Mouse (Mus musculus) C2C12 (cell line): Measurements from ENCODE around the gene Atp5l. TPM values are rescaled to one million over a fixed set of nuclear protein-coding genes. Genes with fewer than 3 reads are reported as not detected.
A peak's percentile ranks its signal among the peaks of the same experiment; 100 is the strongest.

ENCODE experiments used
- H3K27me3 ChIP-seq: one replicate; pipeline ENCODE4 v1.6.1; 2011; ENCODE audit not compliant: control insufficient read depth, insufficient read depth, insufficient read length
- H3K36me3 ChIP-seq: one replicate; pipeline ENCODE4 v1.6.1; 2011; ENCODE audit not compliant: control insufficient read depth, insufficient read depth
- H3K4me3 ChIP-seq: one replicate; pipeline ENCODE4 v1.5.1; 2011; ENCODE audit warnings: mild to moderate bottlenecking, control low read depth; ENCODE audit not compliant: poor library complexity, insufficient read depth, severe bottlenecking
- H3K79me2 ChIP-seq: one replicate; pipeline ENCODE4 v1.6.1; 2011; ENCODE audit not compliant: control insufficient read depth, insufficient read depth
- H3K79me3 ChIP-seq: one replicate; pipeline ENCODE4 v1.6.1; 2011; ENCODE audit warnings: low read depth, control low read depth
- H3ac ChIP-seq: one replicate; pipeline ENCODE3; 2011; ENCODE audit warnings: low read depth; ENCODE audit not compliant: control insufficient read depth, insufficient read length
- CEBPB ChIP-seq: IDR thresholded peaks from one replicate; pipeline ENCODE4 v1.6.1; 2011; ENCODE audit warnings: low read depth, mild to moderate bottlenecking, control low read depth, moderate library complexity
- CTCF ChIP-seq: IDR thresholded peaks from one replicate; pipeline ENCODE4 v1.5.1; 2011; ENCODE audit not compliant: control insufficient read depth, insufficient read depth, insufficient read length
- FOSL1 ChIP-seq: IDR thresholded peaks from one replicate; pipeline ENCODE4 v1.8.0; 2011; ENCODE audit warnings: mild to moderate bottlenecking, low read length; ENCODE audit not compliant: poor library complexity, insufficient read depth, severe bottlenecking
- MAX ChIP-seq: IDR thresholded peaks from one replicate; pipeline ENCODE4 v1.6.1; 2011; ENCODE audit warnings: mild to moderate bottlenecking, control low read depth
- MYOD1 ChIP-seq: IDR thresholded peaks from one replicate; pipeline ENCODE4 v1.6.1; 2011; ENCODE audit warnings: low read depth; ENCODE audit not compliant: control insufficient read depth, insufficient read length
- MYOG ChIP-seq: IDR thresholded peaks from one replicate; pipeline ENCODE4 v1.6.1; 2011; ENCODE audit not compliant: control insufficient read depth, insufficient read length; ENCODE audit errors: extremely low read depth
- USF1 ChIP-seq: IDR thresholded peaks from one replicate; pipeline ENCODE4 v1.6.1; 2011; ENCODE audit warnings: low read depth, mild to moderate bottlenecking, control low read depth, moderate library complexity
- polyA plus RNA-seq: library from polyadenylated mRNA; unstranded; fragments of >200 nt; fragmentation: generic; extraction: Trizol; gene quantifications from one replicate; pipeline ENCODE4 v1.2.1, GENCODE M21; 2012; ENCODE audit warnings: missing spikeins

The Atp5l gene
- polyA plus RNA-seq, 1 experiment, result 734 TPM

DNA sequence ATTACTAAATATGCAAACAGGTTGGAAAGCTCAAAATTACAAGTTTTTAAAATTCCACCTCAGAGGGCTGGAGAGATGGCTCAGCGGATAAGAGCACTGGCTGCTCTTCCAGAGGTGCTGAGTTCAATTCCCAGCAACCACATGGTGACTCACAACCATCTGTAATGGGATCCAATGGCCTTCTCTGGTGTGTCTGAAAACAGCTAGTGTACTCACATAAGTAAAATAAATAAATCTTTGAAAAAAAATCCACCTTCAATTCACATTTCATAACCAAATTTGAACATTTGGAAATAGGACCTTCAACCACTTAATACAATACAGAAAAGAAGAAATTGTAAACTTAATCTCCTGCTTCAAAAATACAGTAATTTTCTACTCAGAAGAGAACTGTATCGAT is 936 bp downstream of the Atp5l start:
- peak overlapping the region; percentile 96 for H3ac ChIP-seq
- peaks cover 61% of the 10 kb centered on the region for H3K79me2 ChIP-seq

DNA sequence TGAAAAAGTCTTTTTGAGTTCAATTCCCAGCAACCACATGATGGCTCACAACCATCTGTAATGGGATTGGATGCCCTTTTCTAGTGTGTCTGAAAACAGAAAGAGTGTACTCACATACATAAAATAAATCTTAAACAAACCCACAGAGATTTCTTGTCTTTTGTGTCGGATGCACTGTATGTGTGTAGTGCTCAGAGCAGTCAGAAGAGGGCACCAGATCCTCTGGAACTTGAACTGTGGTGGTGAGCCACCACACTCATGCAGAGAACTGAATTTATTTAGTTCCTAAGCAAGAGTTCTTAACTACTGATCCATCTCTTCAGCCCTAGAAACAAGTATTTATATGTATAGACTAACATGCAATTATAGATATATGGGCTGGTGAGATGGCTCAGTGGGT is 4.3 kb downstream of the Atp5l start:
- H3K79me3 ChIP-seq, result peaks cover 70% of the 10 kb centered on the region
- no peak overlapping the region for H3K4me3 ChIP-seq
- TF ChIP-seq CEBPB (no peak), MYOG (no peak), MAX (no peak), MYOD1 (no peak), CTCF (no peak), FOSL1 (no peak), USF1 (no peak)
- peaks cover 93% of the 10 kb centered on the region for H3K79me2 ChIP-seq
- no peaks in the 10 kb centered on the region for H3K27me3 ChIP-seq
- H3ac ChIP-seq, result no peak overlapping the region
- H3K36me3 ChIP-seq, result peaks cover 29% of the 10 kb centered on the region

More for the DNA sequence above, 936 bp downstream of the Atp5l start:
- TF ChIP-seq MAX, result no peak
- no peak for TF ChIP-seq MYOG
- TF ChIP-seq MYOD1, result no peak
- no peak for TF ChIP-seq FOSL1
- Histone ChIP-seq H3K79me3 (peaks cover 56% of the 10 kb centered on the region), H3K27me3 (no peaks in the 10 kb centered on the region), H3K4me3 (peak overlapping the region; percentile 86), H3K36me3 (peaks cover 5% of the 10 kb centered on the region)

DNA sequence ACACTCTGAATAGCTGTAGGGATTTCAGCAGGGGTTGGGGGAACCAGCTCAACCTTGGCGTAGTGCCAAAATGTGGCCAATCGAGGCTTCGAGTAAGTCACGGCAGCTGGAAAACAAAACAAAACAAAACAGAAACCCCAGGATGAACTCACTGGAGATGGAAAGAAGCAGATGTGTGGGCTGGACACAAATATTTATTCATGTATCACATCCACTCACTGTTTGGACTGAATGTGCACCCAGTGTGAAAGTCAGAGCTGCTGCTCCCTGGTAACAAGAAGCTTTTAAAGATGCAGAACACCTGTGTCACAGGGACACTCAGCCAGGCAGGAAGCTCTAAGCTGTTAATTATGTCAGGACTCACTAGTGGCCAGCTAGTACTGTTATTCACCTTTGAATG is 5.8 kb downstream of the Atp5l start:
- Histone ChIP-seq H3K79me3 (peaks cover 62% of the 10 kb centered on the region), H3K4me3 (no peak overlapping the region), H3ac (no peak overlapping the region), H3K36me3 (peaks cover 42% of the 10 kb centered on the region), H3K79me2 (peaks cover 83% of the 10 kb centered on the region), H3K27me3 (no peaks in the 10 kb centered on the region)
- TF ChIP-seq MAX, result no peak
- no peak for TF ChIP-seq MYOG
- no peak for TF ChIP-seq CTCF
- TF ChIP-seq FOSL1, result no peak
- TF ChIP-seq MYOD1, result no peak
- no peak for TF ChIP-seq CEBPB
- no peak for TF ChIP-seq USF1

DNA sequence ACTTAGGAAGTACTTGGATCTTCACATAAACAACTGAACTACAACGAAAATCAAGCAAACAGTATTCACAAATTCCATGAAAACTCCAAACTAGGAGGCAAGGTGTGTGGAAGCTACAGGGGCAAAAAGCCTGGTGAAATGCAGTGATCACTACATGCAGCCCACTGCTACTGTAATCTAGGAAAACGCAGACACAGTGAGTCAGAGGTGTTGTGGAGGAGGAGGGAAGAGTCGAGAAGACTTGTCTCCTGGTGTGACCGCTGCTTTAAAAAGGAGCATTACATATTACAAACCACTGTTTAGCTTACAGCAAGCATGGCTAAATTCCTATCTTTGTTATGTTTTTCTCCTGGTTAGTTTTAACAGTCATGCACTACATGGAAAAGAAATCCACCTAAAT is 9.2 kb downstream of the Atp5l start:
- Histone ChIP-seq H3K4me3 (no peak overlapping the region), H3K79me3 (peaks cover 30% of the 10 kb centered on the region), H3K36me3 (peaks cover 45% of the 10 kb centered on the region), H3K27me3 (no peaks in the 10 kb centered on the region), H3ac (no peak overlapping the region), H3K79me2 (peaks cover 50% of the 10 kb centered on the region)
- TF ChIP-seq FOSL1, result no peak
- no peak for TF ChIP-seq MAX
- TF ChIP-seq MYOG, result no peak
- TF ChIP-seq CTCF, result no peak
- no peak for TF ChIP-seq CEBPB
- TF ChIP-seq MYOD1, result no peak
- TF ChIP-seq USF1, result no peak

DNA sequence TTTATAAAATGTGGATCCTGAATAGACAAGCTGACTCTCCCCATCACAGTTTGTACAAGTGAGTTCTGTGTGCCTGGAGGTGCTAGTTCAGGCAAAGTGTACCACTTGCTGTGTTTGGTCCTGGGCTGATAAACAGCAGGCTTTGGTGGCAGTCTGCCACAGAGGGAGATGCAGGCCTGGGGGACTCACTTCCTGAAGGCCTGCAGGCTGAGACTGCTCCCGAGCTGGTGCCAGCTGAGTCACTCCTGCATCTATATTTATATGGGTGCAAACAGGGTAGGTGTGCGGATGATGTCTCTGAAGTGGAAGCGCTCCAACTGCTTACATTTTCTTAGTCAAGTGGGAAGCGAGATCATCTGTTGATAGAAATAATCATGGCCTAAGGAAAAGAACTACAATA is 14.9 kb downstream of the Atp5l start:
- peaks cover 10% of the 10 kb centered on the region for H3K36me3 ChIP-seq
- no peaks in the 10 kb centered on the region for H3K27me3 ChIP-seq
- H3K79me3 ChIP-seq, result no peaks in the 10 kb centered on the region
- TF ChIP-seq MYOG (no peak), CEBPB (no peak), CTCF (no peak), USF1 (no peak), MAX (no peak), MYOD1 (no peak), FOSL1 (no peak)
- H3K79me2 ChIP-seq, result no peaks in the 10 kb centered on the region
- no peak overlapping the region for H3ac ChIP-seq
- no peak overlapping the region for H3K4me3 ChIP-seq

DNA sequence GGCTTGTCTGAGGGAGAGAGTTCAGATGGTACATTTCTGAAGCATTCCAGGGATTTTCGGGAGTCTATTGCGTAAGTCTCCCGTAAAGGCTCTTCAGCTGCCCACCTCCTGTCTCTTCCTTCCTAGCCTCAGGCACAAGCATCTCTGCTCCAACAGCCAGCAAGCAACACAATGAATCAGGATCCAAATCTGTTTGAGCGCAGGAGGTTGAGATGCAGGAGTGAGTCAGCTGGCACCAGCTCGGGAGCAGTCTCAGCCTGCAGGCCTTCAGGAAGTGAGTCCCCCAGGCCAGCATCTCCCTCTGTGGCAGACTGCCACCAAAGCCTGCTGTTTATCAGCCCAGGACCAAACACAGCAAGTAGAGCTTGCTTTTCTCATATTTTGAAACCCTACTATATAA is 15.6 kb downstream of the Atp5l start:
- no peaks in the 10 kb centered on the region for H3K79me2 ChIP-seq
- no peaks in the 10 kb centered on the region for H3K79me3 ChIP-seq
- TF ChIP-seq FOSL1 (no peak), MAX (peak; percentile 59), MYOG (no peak), CEBPB (peak; percentile 97)

More for the DNA sequence above, 15.6 kb downstream of the Atp5l start:
- Histone ChIP-seq H3K27me3 (no peaks in the 10 kb centered on the region), H3K36me3 (peaks cover 6% of the 10 kb centered on the region), H3K4me3 (no peak overlapping the region), H3ac (no peak overlapping the region)
